Mouse (Mus musculus) layer of hippocampus, postnatal 14 days (tissue): ENCODE measurements at regions not wholly inside any gene's neighbourhood (a gene's known extent, or its start where the extent isn't known, plus 50 kb on each side); places are given as distances from the start of the nearest gene placed in this dataset.
A peak's percentile ranks its signal among the peaks of the same experiment; 100 is the strongest.

Source experiments
- DNase-seq, 2 experiments: peaks; one replicate each; pipeline ENCODE4 v3.0.0; 2021 to 2022; ENCODE audit warnings: low spot score in 2 of 2, mixed read lengths in 1 of 2

- no peak for DNase-seq
Measured at GRCm38 (mm10) chr15:29356395-29356794, 816.0 kb upstream of the Ctnnd2 start.

GRCm38 (mm10) chr15:29399881-29400280 lies 772.5 kb upstream of the Ctnnd2 start:
- no peak for DNase-seq

GRCm38 (mm10) chr15:29433033-29433739 lies 739.2 kb upstream of the Ctnnd2 start:
- no peak for DNase-seq

GRCm38 (mm10) chr15:29437699-29438326 lies 734.6 kb upstream of the Ctnnd2 start:
- DNase-seq = no peak

GRCm38 (mm10) chr15:29447876-29448275 lies 724.5 kb upstream of the Ctnnd2 start:
- peak in 1 of 2 experiments; percentile 66 for DNase-seq

GRCm38 (mm10) chr15:29485136-29485535 lies 687.3 kb upstream of the Ctnnd2 start:
- DNase-seq = no peak

- peak in 1 of 2 experiments; percentile 17 for DNase-seq
Measured at GRCm38 (mm10) chr15:29529974-29530373, 642.4 kb upstream of the Ctnnd2 start.

GRCm38 (mm10) chr15:29568411-29568810 lies 604.0 kb upstream of the Ctnnd2 start:
- no peak for DNase-seq
